7 mouse cellular contexts compared by ENCODE assay signal in the genomic region with DNA sequence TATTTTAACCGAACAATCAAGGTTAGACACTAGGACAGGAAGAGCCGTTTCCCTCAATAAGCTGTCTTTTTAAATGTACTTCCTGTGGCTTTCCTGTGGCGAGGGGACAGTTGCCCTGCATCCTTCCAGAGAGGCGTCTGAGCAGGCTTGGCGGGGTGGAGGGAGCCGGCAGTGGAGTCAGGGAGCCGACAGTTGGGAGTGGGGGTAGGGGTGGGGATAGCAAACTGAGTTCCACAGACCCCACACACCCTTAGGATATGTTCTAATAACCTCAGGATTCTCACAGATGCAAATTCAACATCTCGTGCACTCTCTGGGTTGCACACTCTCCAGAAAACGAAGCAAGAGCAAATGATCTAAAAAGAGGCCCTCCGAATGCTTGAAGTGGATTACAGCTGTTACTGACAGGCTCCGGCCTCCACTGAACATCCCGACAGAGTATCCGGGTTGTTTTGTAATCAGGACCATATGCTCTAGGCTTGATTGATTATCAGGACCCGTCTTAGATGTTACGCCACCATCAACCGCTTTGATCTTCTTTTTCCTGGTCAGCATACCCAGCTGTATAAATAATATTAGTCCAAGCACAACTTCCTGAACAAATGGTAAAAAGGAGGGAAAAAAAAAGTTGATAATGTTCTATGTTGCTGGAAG. TPM values are rescaled to one million over a fixed set of nuclear protein-coding genes. Genes with fewer than 3 reads are reported as not detected.
DNase-seq lines count a peak whose midpoint lies in the region; ATAC-seq lines count a peak whose summit lies in the region.

No protein-coding gene starts in this region.

- ATAC-seq in hindbrain, embryonic 13.5 days (ENCODE audit: low FRiP score) = 0 out of 2 replicates have a peak, but pooled peaks have one; percentile 52
- 0 out of 2 replicates have a peak, but pooled peaks have one; percentile 24 for ATAC-seq in liver, embryonic 11.5 days (replicated peaks; ENCODE audit: low FRiP score)
- no peak for ATAC-seq in neural tube, embryonic 12.5 days (ENCODE audit: low FRiP score, low read depth)

- no peaks in the 10 kb centered on the region for H3K9me3 ChIP-seq in hindbrain, embryonic 13.5 days
- H3K9me3 ChIP-seq in liver, embryonic 11.5 days (ENCODE audit: control insufficient read depth, low read length) = no peaks in the 10 kb centered on the region
- H3K9me3 ChIP-seq in neural tube, embryonic 12.5 days = no peaks in the 10 kb centered on the region

- H3K27ac ChIP-seq in hindbrain, embryonic 13.5 days = no peak overlapping the region; the same call in 1 of the 2 replicates
- H3K27ac ChIP-seq in liver, embryonic 11.5 days (ENCODE audit: low read depth, low read length) = peak overlapping the region; percentile 40
- H3K27ac ChIP-seq in neural tube, embryonic 12.5 days = no peak overlapping the region

- WGBS in hindbrain, embryonic 13.5 days = 20% methylated on average over 16 of the region's 16 CpGs
- 8% methylated on average over 16 of the region's 16 CpGs for WGBS in liver, embryonic 11.5 days
- 11% methylated on average over 16 of the region's 16 CpGs for WGBS in neural tube, embryonic 12.5 days

- H3K4me3 ChIP-seq in hindbrain, embryonic 13.5 days = no peak overlapping the region
- H3K4me3 ChIP-seq in liver, embryonic 11.5 days (ENCODE audit: low read depth, low read length) = no peak overlapping the region
- no peak overlapping the region for H3K4me3 ChIP-seq in neural tube, embryonic 12.5 days

- intact Hi-C loops in gastrocnemius, postnatal 36 days (cut with DNase I) = no loop called here

- H3K9ac ChIP-seq in hindbrain, embryonic 13.5 days = peak overlapping the region; percentile 35; the same call in 1 of the 2 replicates
- no peak overlapping the region for H3K9ac ChIP-seq in liver, embryonic 11.5 days (ENCODE audit: low read depth, low read length)
- no peak overlapping the region for H3K9ac ChIP-seq in neural tube, embryonic 12.5 days

- peaks cover 20% of the 10 kb centered on the region for H3K4me1 ChIP-seq in hindbrain, embryonic 13.5 days (replicated peaks)
- H3K4me1 ChIP-seq in liver, embryonic 11.5 days (replicated peaks; ENCODE audit: control insufficient read depth, insufficient read depth, low read length) = peaks cover 12% of the 10 kb centered on the region
- H3K4me1 ChIP-seq in neural tube, embryonic 12.5 days = peaks cover 15% of the 10 kb centered on the region

- H3K27me3 ChIP-seq in hindbrain, embryonic 13.5 days = 0 out of 2 replicates have a peak, but pooled peaks cover 4% of the 10 kb centered on the region
- peaks cover 5% of the 10 kb centered on the region for H3K27me3 ChIP-seq in liver, embryonic 11.5 days (replicated peaks; ENCODE audit: control insufficient read depth, insufficient read depth, low read length)
- H3K27me3 ChIP-seq in neural tube, embryonic 12.5 days (replicated peaks) = no peaks in the 10 kb centered on the region

- H3K36me3 ChIP-seq in hindbrain, embryonic 13.5 days = no peaks in the 10 kb centered on the region
- no peaks in the 10 kb centered on the region for H3K36me3 ChIP-seq in liver, embryonic 11.5 days (ENCODE audit: control insufficient read depth, insufficient read depth, low read length)
- no peaks in the 10 kb centered on the region for H3K36me3 ChIP-seq in neural tube, embryonic 12.5 days

- H3K4me2 ChIP-seq in hindbrain, embryonic 13.5 days = peak overlapping the region; percentile 25
- H3K4me2 ChIP-seq in liver, embryonic 11.5 days = peak overlapping the region; percentile 28; the same call in 1 of the 2 replicates
- H3K4me2 ChIP-seq in neural tube, embryonic 12.5 days (replicated peaks) = peak overlapping the region; percentile 37

- peak; percentile 61 for DNase-seq in R1 (ENCODE audit: low read depth, low spot score)
- DNase-seq in embryo, embryonic 11.5 days (ENCODE audit: low read depth, low spot score) = peak; percentile 48
- no peak for DNase-seq in liver, embryonic 11.5 days (ENCODE audit: low spot score)
- DNase-seq in frontal cortex, postnatal 10 days (ENCODE audit: low spot score in 2 of 2) = no peak
- no peak for DNase-seq in gastrocnemius, postnatal 36 days

RNA-seq across cellular contexts. Expression of a gene that starts 33.9 kb away (rescaled TPM):
- polyA plus RNA-seq in hindbrain, embryonic 13.5 days (2015; fragmentation: Nextera tagmentation; extraction: Ambion mirVana) = 27.2 and 27.7 TPM in 2 replicates
- polyA plus RNA-seq in liver, embryonic 11.5 days (2014; fragmentation: Nextera tagmentation; extraction: Ambion mirVana) = 37.6 and 40.3 TPM in 2 replicates
- 38.7 and 40.6 TPM in 2 replicates for polyA plus RNA-seq in neural tube, embryonic 12.5 days (2016; fragmentation: Nextera tagmentation; extraction: Ambion mirVana)
- 10 to 100 TPM; 16.4 to 17.4 TPM for total RNA-seq in gastrocnemius, postnatal 36 days (2021)

Comparison
In these comparisons a context has a peak if more than half of its experiments do, and no peak if none do; other contexts are left out.
1. DNase-seq: peak in R1 (single experiment) and embryo, embryonic 11.5 days (single experiment); none in liver, embryonic 11.5 days (single experiment), frontal cortex, postnatal 10 days (0 of 2) and gastrocnemius, postnatal 36 days (0 of 2).
2. Peak in every context shown above with its lines, with median percentiles within 50 percentile points of each other: H3K4me2 ChIP-seq.